Mouse (Mus musculus): ENCODE measurements around the gene Gabrp. TPM values are rescaled to one million over a fixed set of nuclear protein-coding genes. Genes with fewer than 3 reads are reported as not detected.

The Gabrp gene
- not detected in 2 replicates for polyA plus RNA-seq (2014; fragmentation: Nextera tagmentation; extraction: Ambion mirVana)

- H3K27ac ChIP-seq (replicated peaks; ENCODE audit: low read depth, low read length), result no peak within 1 kb of the TSS
- 52% methylated on average over 6 of the region's 6 CpGs for WGBS
- no peak for ATAC-seq (ENCODE audit: low FRiP score, low TSS enrichment)
Observed at GRCm38 (mm10) chr11:33578859-33579258, at the start of gene Gabrp. TSS of gene Gabrp (minus strand) at chr11:33578959.

GRCm38 (mm10) chr11:33627136-33627742 is 48.5 kb upstream of the Gabrp start:
- Histone ChIP-seq H3K9me3 (ENCODE audit: control insufficient read depth, low read length) (no peaks in the 10 kb centered on the region), H3K36me3 (ENCODE audit: control insufficient read depth, insufficient read depth, low read length) (no peaks in the 10 kb centered on the region), H3K4me3 (replicated peaks; ENCODE audit: low read depth, low read length) (no peak overlapping the region), H3K4me1 (ENCODE audit: control insufficient read depth, insufficient read depth, low read length) (no peaks in the 10 kb centered on the region), H3K9ac (replicated peaks; ENCODE audit: low read length) (no peak overlapping the region), H3K27me3 (ENCODE audit: control insufficient read depth, insufficient read depth, low read length) (no peaks in the 10 kb centered on the region), H3K4me2 (ENCODE audit: low read length) (no peak overlapping the region), H3K27ac (replicated peaks; ENCODE audit: low read depth, low read length) (no peak overlapping the region)
- 87% methylated on average over 4 of the region's 4 CpGs for WGBS
- DNase-seq (no peak), ATAC-seq (ENCODE audit: low FRiP score, low TSS enrichment) (no peak)

More at GRCm38 (mm10) chr11:33578859-33579258, at the start of gene Gabrp:
- Histone ChIP-seq H3K27me3 (ENCODE audit: control insufficient read depth, insufficient read depth, low read length) (no peaks in the 10 kb centered on the region), H3K36me3 (ENCODE audit: control insufficient read depth, insufficient read depth, low read length) (no peaks in the 10 kb centered on the region), H3K4me1 (ENCODE audit: control insufficient read depth, insufficient read depth, low read length) (no peaks in the 10 kb centered on the region), H3K4me3 (replicated peaks; ENCODE audit: low read depth, low read length) (no peak within 1 kb of the TSS), H3K9ac (replicated peaks; ENCODE audit: low read length) (no peak within 1 kb of the TSS), H3K9me3 (ENCODE audit: control insufficient read depth, low read length) (no peaks in the 10 kb centered on the region), H3K4me2 (ENCODE audit: low read length) (no peak within 1 kb of the TSS)
- DNase-seq, result no peak

- no peak overlapping the region for H3K4me3 ChIP-seq (replicated peaks; ENCODE audit: low read depth, low read length)
- no peak overlapping the region for H3K4me2 ChIP-seq (ENCODE audit: low read length)
- ATAC-seq (ENCODE audit: low FRiP score, low TSS enrichment), result peak; percentile 71; the same call in 1 of the 2 replicates
- no peak overlapping the region for H3K27ac ChIP-seq (replicated peaks; ENCODE audit: low read depth, low read length)
- H3K36me3 ChIP-seq (ENCODE audit: control insufficient read depth, insufficient read depth, low read length), result no peaks in the 10 kb centered on the region
- DNase-seq, result peak; percentile 85
- H3K9ac ChIP-seq (replicated peaks; ENCODE audit: low read length), result no peak overlapping the region
- 7% methylated on average over 15 of the region's 15 CpGs for WGBS
- H3K27me3 ChIP-seq (ENCODE audit: control insufficient read depth, insufficient read depth, low read length), result no peaks in the 10 kb centered on the region
- H3K9me3 ChIP-seq (ENCODE audit: control insufficient read depth, low read length), result no peaks in the 10 kb centered on the region
- H3K4me1 ChIP-seq (ENCODE audit: control insufficient read depth, insufficient read depth, low read length), result no peaks in the 10 kb centered on the region
Observed at GRCm38 (mm10) chr11:33614218-33614617, 35.5 kb upstream of the Gabrp start.

GRCm38 (mm10) chr11:33607784-33608183 is 29.0 kb upstream of the Gabrp start:
- Histone ChIP-seq H3K4me3 (replicated peaks; ENCODE audit: low read depth, low read length) (no peak overlapping the region), H3K9ac (replicated peaks; ENCODE audit: low read length) (no peak overlapping the region), H3K9me3 (ENCODE audit: control insufficient read depth, low read length) (no peaks in the 10 kb centered on the region), H3K4me2 (ENCODE audit: low read length) (no peak overlapping the region), H3K36me3 (ENCODE audit: control insufficient read depth, insufficient read depth, low read length) (no peaks in the 10 kb centered on the region), H3K27ac (replicated peaks; ENCODE audit: low read depth, low read length) (no peak overlapping the region), H3K27me3 (ENCODE audit: control insufficient read depth, insufficient read depth, low read length) (no peaks in the 10 kb centered on the region), H3K4me1 (ENCODE audit: control insufficient read depth, insufficient read depth, low read length) (no peaks in the 10 kb centered on the region)
- ATAC-seq (ENCODE audit: low FRiP score, low TSS enrichment), result no peak
- no peak for DNase-seq
- WGBS, result 59% methylated on average over 3 of the region's 3 CpGs

DNA sequence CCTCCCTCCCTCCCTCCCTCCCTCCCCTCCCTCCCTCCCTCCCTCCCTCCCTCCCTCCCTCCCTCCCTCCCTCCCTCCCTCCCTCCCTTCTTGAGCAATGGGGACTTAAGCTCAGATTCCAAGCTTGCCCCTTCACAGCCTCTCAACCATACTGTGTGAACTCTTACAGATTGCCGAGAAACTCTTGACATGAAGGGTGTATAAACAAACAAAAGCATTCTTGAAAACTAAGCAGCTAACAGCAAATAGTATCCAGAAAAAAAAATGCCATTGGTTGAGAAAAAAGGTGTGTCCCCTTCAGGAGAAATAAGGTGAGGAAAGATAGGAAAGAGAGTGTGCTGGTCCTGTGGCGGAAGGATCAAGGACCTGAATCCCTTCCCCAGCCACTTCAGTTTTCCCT is 24.4 kb upstream of the Gabrp start:
- H3K4me3 ChIP-seq (replicated peaks; ENCODE audit: low read depth, low read length), result no peak overlapping the region
- no peaks in the 10 kb centered on the region for H3K9me3 ChIP-seq (ENCODE audit: control insufficient read depth, low read length)
- no peak overlapping the region for H3K4me2 ChIP-seq (ENCODE audit: low read length)
- WGBS, result 76% methylated on average over 2 of the region's 2 CpGs
- H3K27me3 ChIP-seq (ENCODE audit: control insufficient read depth, insufficient read depth, low read length), result no peaks in the 10 kb centered on the region
- ATAC-seq (ENCODE audit: low FRiP score, low TSS enrichment) (no peak), DNase-seq (no peak)
- H3K4me1 ChIP-seq (ENCODE audit: control insufficient read depth, insufficient read depth, low read length), result no peaks in the 10 kb centered on the region
- H3K36me3 ChIP-seq (ENCODE audit: control insufficient read depth, insufficient read depth, low read length), result no peaks in the 10 kb centered on the region
- H3K27ac ChIP-seq (replicated peaks; ENCODE audit: low read depth, low read length), result no peak overlapping the region
- no peak overlapping the region for H3K9ac ChIP-seq (replicated peaks; ENCODE audit: low read length)

GRCm38 (mm10) chr11:33598986-33599385 is 20.2 kb upstream of the Gabrp start, which contains the start of gene D130052B06Rik:
TSS of gene D130052B06Rik (plus strand) at chr11:33599302.
- ATAC-seq (ENCODE audit: low FRiP score, low TSS enrichment), result no peak
- Histone ChIP-seq H3K9me3 (ENCODE audit: control insufficient read depth, low read length) (no peaks in the 10 kb centered on the region), H3K36me3 (ENCODE audit: control insufficient read depth, insufficient read depth, low read length) (no peaks in the 10 kb centered on the region), H3K4me1 (ENCODE audit: control insufficient read depth, insufficient read depth, low read length) (no peaks in the 10 kb centered on the region), H3K27ac (replicated peaks; ENCODE audit: low read depth, low read length) (no peak within 1 kb of the TSS), H3K9ac (replicated peaks; ENCODE audit: low read length) (no peak within 1 kb of the TSS), H3K4me2 (ENCODE audit: low read length) (no peak within 1 kb of the TSS), H3K27me3 (ENCODE audit: control insufficient read depth, insufficient read depth, low read length) (no peaks in the 10 kb centered on the region), H3K4me3 (replicated peaks; ENCODE audit: low read depth, low read length) (no peak within 1 kb of the TSS)
- 85% methylated on average over 4 of the region's 4 CpGs for WGBS
- no peak for DNase-seq

GRCm38 (mm10) chr11:33596655-33597054 is 17.9 kb upstream of the Gabrp start:
- ATAC-seq (ENCODE audit: low FRiP score, low TSS enrichment), result no peak

DNA sequence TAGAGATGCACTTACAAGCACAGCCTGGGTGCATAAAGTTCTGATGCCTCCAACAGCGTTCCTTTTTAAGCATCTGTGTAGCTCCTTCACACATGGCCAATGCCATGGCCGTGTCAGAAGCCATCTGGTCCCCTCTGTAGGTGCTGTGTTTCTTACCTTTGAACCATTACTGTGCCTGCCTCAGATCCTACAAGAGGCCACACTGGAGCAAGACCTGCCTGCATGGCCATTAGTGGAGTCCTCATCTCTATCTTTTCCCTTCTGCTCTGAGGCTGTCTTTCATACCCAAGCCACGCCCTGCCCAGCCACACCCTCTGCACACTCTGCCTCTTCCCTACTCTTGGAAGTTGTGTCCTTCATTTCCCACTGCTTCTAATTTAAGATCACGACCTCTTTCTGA is 14.1 kb upstream of the Gabrp start:
- H3K27me3 ChIP-seq (ENCODE audit: control insufficient read depth, insufficient read depth, low read length), result no peaks in the 10 kb centered on the region
- no peak for ATAC-seq (ENCODE audit: low FRiP score, low TSS enrichment)
- 84% methylated on average over 4 of the region's 4 CpGs for WGBS

More at GRCm38 (mm10) chr11:33596655-33597054, 17.9 kb upstream of the Gabrp start:
- H3K27ac ChIP-seq (replicated peaks; ENCODE audit: low read depth, low read length), result no peak overlapping the region
- H3K4me3 ChIP-seq (replicated peaks; ENCODE audit: low read depth, low read length), result no peak overlapping the region
- DNase-seq, result no peak
- no peak overlapping the region for H3K9ac ChIP-seq (replicated peaks; ENCODE audit: low read length)
- H3K36me3 ChIP-seq (ENCODE audit: control insufficient read depth, insufficient read depth, low read length), result no peaks in the 10 kb centered on the region
- WGBS, result 92% methylated on average over 4 of the region's 4 CpGs
- H3K4me2 ChIP-seq (ENCODE audit: low read length), result no peak overlapping the region
- no peaks in the 10 kb centered on the region for H3K27me3 ChIP-seq (ENCODE audit: control insufficient read depth, insufficient read depth, low read length)
- H3K4me1 ChIP-seq (ENCODE audit: control insufficient read depth, insufficient read depth, low read length), result no peaks in the 10 kb centered on the region
- no peaks in the 10 kb centered on the region for H3K9me3 ChIP-seq (ENCODE audit: control insufficient read depth, low read length)

DNA sequence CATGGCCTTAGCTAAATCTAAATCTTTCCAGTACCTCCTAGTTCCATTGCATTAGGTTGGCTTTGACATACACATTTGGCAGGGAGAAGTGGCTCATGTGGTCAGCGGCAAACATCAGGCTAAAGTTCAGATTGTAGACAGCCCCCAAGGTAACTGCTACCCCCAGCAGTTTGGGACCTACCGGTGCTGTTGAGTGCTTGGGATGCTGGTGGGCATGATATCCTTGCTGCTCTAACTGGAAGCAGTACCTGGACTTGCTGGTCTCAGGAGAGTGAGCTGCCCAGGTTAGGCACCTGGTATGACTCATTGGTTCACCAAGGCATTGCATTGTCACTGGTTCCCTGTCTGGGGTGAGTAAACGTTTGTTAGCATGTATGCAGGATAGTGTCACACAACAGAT is 12.0 kb upstream of the Gabrp start:
- Histone ChIP-seq H3K36me3 (ENCODE audit: control insufficient read depth, insufficient read depth, low read length) (no peaks in the 10 kb centered on the region), H3K4me2 (ENCODE audit: low read length) (no peak overlapping the region), H3K9me3 (ENCODE audit: control insufficient read depth, low read length) (no peaks in the 10 kb centered on the region), H3K4me3 (replicated peaks; ENCODE audit: low read depth, low read length) (no peak overlapping the region), H3K27me3 (ENCODE audit: control insufficient read depth, insufficient read depth, low read length) (no peaks in the 10 kb centered on the region), H3K27ac (replicated peaks; ENCODE audit: low read depth, low read length) (no peak overlapping the region), H3K9ac (replicated peaks; ENCODE audit: low read length) (no peak overlapping the region), H3K4me1 (ENCODE audit: control insufficient read depth, insufficient read depth, low read length) (no peaks in the 10 kb centered on the region)
- no peak for DNase-seq
- 91% methylated on average over 3 of the region's 3 CpGs for WGBS
- ATAC-seq (ENCODE audit: low FRiP score, low TSS enrichment), result no peak

More for the DNA sequence above, 14.1 kb upstream of the Gabrp start:
- Histone ChIP-seq H3K4me3 (replicated peaks; ENCODE audit: low read depth, low read length) (no peak overlapping the region), H3K9ac (replicated peaks; ENCODE audit: low read length) (no peak overlapping the region), H3K36me3 (ENCODE audit: control insufficient read depth, insufficient read depth, low read length) (no peaks in the 10 kb centered on the region), H3K9me3 (ENCODE audit: control insufficient read depth, low read length) (no peaks in the 10 kb centered on the region), H3K4me2 (ENCODE audit: low read length) (no peak overlapping the region), H3K4me1 (ENCODE audit: control insufficient read depth, insufficient read depth, low read length) (no peaks in the 10 kb centered on the region), H3K27ac (replicated peaks; ENCODE audit: low read depth, low read length) (no peak overlapping the region)
- DNase-seq, result no peak

Data from midbrain, embryonic 14.5 days (tissue).